Mouse (Mus musculus): Measurements from ENCODE around the gene Olfr1336. TPM values are rescaled to one million over a fixed set of nuclear protein-coding genes. Genes with fewer than 3 reads are reported as not detected.

Olfr1336 gene
- total RNA-seq (2023), result not detected in 2 replicates

DNA sequence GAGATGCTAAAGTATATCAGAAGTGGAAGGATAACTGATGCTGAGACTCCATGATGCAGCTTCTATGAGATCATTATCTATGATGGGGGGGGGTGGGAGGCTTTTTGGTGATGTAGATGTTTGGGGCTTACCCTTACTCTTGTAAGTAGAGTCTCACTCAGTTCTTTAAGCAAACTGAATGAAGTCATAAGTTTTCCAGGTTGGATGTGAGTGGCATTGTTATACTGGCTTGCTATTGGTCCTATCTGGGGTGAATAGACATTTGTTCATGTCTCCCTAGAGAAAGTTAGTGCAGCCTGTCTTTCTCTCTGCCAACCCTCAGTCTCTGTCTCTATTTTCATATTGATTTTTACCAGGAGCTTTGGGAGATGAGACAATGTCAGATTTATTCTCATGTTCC lies at the start of gene Olfr1336:
Gene Olfr1336, plus strand, starts transcription at position 301 of the 400 bp plus-strand sequence.

DNA sequence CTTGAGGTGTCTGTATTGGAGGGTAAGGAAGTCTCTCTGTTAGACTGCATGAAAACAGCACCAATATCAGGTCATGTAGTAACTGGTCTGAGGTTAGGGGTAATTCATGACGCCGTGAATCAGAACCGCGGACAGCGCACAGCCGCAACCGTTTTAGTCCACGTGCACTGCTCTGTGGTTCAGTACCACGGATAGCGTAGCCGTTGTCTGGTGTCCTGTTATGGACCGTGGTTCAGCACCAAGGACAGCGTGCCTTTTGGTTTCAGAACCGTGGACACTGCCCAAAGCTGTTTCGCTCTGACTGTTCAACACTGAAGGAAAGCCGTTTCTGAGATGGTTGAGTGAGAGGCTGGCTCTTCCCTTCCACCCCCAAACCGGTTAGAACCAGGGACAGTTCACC lies 45.9 kb upstream of the Olfr1336 start, which contains the start of gene Gm20715:
Gene Gm20715, plus strand, starts transcription at position 235 of the 400 bp plus-strand sequence.

DNA sequence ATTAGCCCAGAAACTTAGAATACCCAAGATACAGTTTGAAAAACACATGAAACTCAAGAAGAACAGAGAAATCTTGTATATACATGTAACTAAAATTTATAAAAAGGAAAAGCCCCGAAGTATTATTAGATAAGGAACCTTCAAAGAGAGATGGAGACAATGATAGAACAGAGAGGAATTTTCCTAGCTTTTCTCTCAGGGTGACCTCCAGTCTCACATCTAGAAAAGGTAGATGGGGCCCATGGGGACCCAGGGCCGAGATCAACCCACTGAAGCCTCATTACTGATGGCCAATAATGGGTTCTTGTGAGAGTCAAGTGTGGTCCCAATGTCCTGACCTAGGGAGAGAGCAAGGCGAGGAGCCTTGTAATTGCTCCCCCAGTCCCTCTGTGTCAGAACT lies 17.6 kb upstream of the Olfr1336 start, which contains the start of gene Olfr1344:
Gene Olfr1344, plus strand, starts transcription at position 301 of the 400 bp plus-strand sequence.

GRCm38 (mm10) chr7:6466951-6467350 lies 11.0 kb downstream of the Olfr1336 start, which contains the start of gene Olfr1346:
TSS of gene Olfr1346 (plus strand) at chr7:6467101.

GRCm38 (mm10) chr7:6486841-6487240 lies 30.9 kb downstream of the Olfr1336 start, which contains the start of gene Olfr5:
TSS of gene Olfr5 (minus strand) at chr7:6486941.

DNA sequence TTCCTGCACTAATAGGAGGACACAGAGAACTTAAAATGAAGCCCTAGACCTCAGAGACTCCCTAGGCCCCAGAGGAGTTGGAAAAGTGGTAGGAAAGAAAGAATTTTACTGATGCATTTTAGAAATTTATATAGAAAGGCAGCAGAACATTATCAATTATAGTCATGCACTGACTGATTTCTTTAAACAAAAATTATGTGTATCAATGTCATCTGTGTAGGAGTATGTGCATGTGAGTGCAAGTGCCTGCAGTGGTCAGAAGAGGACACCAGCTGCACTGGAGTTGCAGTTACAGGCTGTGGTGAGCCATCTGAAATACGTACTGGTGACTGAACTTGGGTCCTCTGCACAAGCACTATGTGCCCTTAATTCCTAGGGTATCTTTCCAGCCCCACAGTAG lies 43.7 kb downstream of the Olfr1336 start, which contains the start of gene Olfr1347:
Gene Olfr1347, minus strand, starts transcription at position 101 of the 400 bp plus-strand sequence.

DNA sequence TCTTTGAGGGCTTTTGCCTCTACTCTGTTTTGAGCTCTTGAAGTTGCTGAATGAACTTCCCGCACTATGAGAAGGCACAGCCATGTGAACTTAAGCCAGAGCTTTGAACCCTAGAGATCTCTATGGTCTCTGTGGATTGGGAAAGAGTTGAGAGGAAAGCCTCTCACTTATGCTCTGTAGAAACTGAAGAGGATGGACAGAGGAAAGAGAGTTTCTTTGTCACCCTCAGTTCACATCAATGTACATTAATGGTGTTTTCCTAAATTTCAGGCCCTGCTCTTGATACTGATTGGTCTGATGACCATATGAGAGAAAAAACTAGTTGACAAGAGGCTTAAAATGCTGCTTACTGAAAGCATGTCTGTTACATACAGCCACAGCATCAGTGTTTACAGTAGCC lies 52.7 kb downstream of the Olfr1336 start, which contains the start of gene Olfr1348:
Gene Olfr1348, minus strand, starts transcription at position 101 of the 400 bp plus-strand sequence.

Other genes starting within 250 kb of the Olfr1336 start
- gene Zscan5b, start 233.9 kb upstream of the Olfr1336 start, total RNA-seq (2023), result not detected in 2 replicates
- not detected in 2 replicates for gene Epp13, start 203.5 kb upstream of the Olfr1336 start, total RNA-seq (2023)
- 0.16 and 0.34 TPM in 2 replicates for gene Zfp667, start 169.6 kb upstream of the Olfr1336 start, total RNA-seq (2023)
- 1.1 TPM in 1 of 2 replicates, not detected in the other for gene Zfp583, start 124.9 kb upstream of the Olfr1336 start, total RNA-seq (2023)
- not detected in 2 replicates for gene Gm3854, start 112.4 kb upstream of the Olfr1336 start, total RNA-seq (2023)
- 0.52 and 0.69 TPM in 2 replicates for gene Zfp78, start 92.9 kb upstream of the Olfr1336 start, total RNA-seq (2023)
- gene Zfp28, start 72.9 kb upstream of the Olfr1336 start, total RNA-seq (2023), result 1.8 and 2.3 TPM in 2 replicates
- not detected in 2 replicates for gene Smim17, start 57.5 kb upstream of the Olfr1336 start, total RNA-seq (2023)
- 0.09 TPM in 1 of 2 replicates, not detected in the other for gene Gm20715, start 45.9 kb upstream of the Olfr1336 start, total RNA-seq (2023)
- not detected in 2 replicates for gene Olfr1344, start 17.5 kb upstream of the Olfr1336 start, total RNA-seq (2023)
- not detected in 2 replicates for gene Olfr1346, start 10.9 kb downstream of the Olfr1336 start, total RNA-seq (2023)
- not detected in 2 replicates for gene Olfr5, start 30.8 kb downstream of the Olfr1336 start, total RNA-seq (2023)
- not detected in 2 replicates for gene Olfr1347, start 43.6 kb downstream of the Olfr1336 start, total RNA-seq (2023)
- gene Olfr1348, start 52.6 kb downstream of the Olfr1336 start, total RNA-seq (2023), result not detected in 2 replicates
- not detected in 2 replicates for gene Olfr1349, start 66.8 kb downstream of the Olfr1336 start, total RNA-seq (2023)
- not detected in 2 replicates for gene Olfr1350, start 108.7 kb downstream of the Olfr1336 start, total RNA-seq (2023)
- not detected in 2 replicates for gene Zim1, start 240.3 kb downstream of the Olfr1336 start, total RNA-seq (2023)

Measured in neutrophil, adult 65 days (primary cell).